Mouse (Mus musculus) layer of hippocampus, adult 9-11 months (tissue): ENCODE measurements around the gene Cyp4f37.
"Not testable (repeated sequence)": the region's sequence is repeated elsewhere in the genome, so short reads cannot be mapped to it uniquely, and the experiment has no call there.

Experiments used
- DNase-seq: peaks from one replicate; pipeline ENCODE4 v3.0.0; 2022

Gene Cyp4f37

GRCm38 (mm10) chr17:32621018-32621417, at the start of gene Cyp4f37:
Gene Cyp4f37, plus strand, starts transcription at chr17:32621309.
- DNase-seq, result not testable (repeated sequence)

GRCm38 (mm10) chr17:32573286-32573685, 47.8 kb upstream of the Cyp4f37 start:
- not testable (repeated sequence) for DNase-seq

DNA sequence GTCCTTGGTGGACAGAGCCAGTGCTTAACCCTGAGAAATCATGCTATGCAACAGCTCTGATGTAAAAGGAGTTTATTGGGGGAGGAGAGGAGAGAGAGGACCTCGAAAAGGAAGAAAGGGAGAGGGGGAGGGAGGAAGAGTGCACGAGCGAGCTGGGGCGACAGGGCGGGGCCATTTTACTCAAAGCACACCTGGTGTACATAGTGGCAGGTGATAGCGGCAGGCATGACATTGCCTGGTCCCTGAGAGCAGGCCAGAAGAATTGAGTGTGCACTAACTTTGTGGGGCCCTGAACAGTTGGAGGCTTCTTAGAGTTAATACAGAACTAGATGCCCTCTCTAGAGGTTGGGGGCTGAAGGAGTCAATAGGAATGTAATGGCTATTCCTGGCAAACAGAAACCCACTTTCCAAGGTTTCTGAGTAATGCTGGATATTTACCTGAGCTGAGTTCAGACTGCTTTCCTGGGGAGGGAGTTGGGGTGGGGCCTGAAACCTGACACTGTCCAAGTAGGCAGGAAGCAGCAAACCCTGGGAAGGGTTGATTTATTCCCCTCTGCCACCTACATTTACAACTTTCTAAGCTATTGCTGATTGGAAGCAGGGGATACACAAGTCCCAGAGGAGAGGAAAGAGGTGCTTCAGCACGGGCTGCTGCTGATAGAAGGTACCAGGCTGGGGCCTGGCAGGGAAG, 43.5 kb upstream of the Cyp4f37 start:
- no peak for DNase-seq

- no peak for DNase-seq
These were observed 24.6 kb upstream of the Cyp4f37 start for GRCm38 (mm10) chr17:32596494-32596893.

DNA sequence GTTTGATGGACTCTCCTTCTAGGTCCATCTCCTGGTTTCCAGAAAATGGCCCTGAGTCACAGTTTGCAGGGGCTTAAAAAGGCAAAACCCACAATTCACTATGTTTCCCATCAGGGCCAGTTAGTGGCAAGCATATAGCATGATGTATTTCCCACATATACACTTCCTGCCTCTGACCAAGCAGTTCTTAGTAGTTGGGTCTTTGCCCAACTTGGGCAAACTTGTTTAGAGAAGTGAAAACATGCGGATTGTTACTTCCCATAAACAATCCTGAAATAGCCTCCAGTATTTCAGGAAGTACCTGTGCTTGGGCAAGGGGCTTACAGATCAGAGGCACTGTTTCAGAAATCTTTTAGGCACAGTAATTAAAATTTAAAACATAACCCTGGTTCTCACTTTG, 13.1 kb upstream of the Cyp4f37 start:
- peak; percentile 27 for DNase-seq

GRCm38 (mm10) chr17:32610231-32610630, 10.9 kb upstream of the Cyp4f37 start:
- not testable (repeated sequence) for DNase-seq

DNA sequence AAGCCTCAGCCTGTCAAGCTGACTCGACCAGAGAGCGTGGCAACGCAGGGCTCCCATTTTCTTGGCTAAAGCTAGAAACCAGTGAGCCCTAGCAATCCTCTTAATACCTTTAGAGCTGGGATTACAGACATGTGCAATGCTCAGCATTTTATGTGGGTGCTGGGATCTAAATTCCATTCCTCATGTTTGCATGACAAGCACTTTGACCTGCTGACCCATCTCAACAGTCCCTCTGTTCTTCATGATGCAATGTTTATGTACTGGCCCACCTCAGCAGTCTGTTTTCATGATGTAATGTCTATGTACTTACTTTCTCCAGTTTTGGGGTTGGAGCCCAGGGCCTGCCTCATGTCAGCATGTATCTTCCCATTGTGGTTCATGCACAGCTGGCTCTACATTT, 10.2 kb upstream of the Cyp4f37 start:
- no peak for DNase-seq

GRCm38 (mm10) chr17:32612417-32612816, 8.7 kb upstream of the Cyp4f37 start:
- peak; percentile 10 for DNase-seq

DNA sequence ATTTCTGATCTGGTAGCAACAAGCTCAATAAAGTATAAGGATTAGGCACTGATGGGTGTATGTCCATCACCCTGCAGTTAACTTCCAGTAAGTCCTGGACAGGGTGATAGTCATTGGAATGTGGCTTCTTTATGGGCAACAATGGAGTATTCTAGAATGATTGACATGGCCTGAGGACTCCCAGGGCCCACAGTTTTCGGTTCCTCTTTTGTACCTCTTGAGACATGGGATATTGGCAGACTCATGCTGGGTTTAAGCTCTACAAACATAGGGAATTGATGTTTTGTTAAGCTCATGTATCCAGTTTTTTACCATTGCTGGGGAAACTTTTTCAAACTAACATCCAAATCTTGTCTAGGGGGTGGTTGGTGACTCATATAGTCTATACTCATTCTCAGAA, 3.9 kb upstream of the Cyp4f37 start:
- no peak for DNase-seq

DNA sequence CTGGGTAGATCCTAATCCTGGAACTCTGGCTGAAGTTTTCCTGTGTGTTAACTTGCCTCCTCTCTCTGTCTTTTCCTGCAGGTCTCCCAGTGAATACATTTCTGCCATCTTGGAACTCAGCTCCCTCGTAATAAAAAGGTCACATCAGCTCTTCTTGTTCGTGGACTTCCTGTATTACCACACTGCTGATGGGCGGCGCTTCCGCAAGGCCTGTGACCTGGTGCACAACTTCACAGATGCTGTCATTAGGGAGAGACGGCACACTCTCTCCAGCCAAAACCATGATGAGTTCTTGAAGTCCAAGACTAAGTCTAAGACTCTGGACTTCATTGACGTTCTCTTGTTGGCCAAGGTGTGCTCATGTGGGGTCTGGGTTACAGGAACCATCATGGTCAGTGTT, 8.6 kb downstream of the Cyp4f37 start:
- DNase-seq, result not testable (repeated sequence)

- DNase-seq, result no peak
These were observed 10.8 kb downstream of the Cyp4f37 start for GRCm38 (mm10) chr17:32631936-32632335.

- DNase-seq, result not testable (repeated sequence)
These were observed 13.3 kb downstream of the Cyp4f37 start for GRCm38 (mm10) chr17:32634242-32634971.

DNA sequence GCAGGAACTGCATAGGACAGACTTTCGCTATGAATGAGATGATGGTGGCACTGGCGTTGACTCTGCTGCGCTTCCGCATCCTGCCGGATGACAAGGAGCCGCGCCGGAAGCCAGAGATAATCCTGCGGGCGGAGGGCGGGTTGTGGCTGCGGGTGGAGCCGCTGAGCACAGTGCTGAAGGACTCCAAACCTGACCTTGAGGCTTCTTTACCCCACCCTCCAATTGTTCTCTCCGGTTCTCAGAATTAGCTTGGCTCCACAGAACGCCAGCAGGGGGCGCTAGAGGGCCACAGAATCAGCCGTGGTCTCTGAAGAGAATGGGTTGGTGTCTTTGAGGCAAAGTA, 13.8 kb downstream of the Cyp4f37 start:
- DNase-seq, result peak; percentile 60

- DNase-seq, result no peak
These were observed 15.2 kb downstream of the Cyp4f37 start for GRCm38 (mm10) chr17:32636341-32636740.

DNA sequence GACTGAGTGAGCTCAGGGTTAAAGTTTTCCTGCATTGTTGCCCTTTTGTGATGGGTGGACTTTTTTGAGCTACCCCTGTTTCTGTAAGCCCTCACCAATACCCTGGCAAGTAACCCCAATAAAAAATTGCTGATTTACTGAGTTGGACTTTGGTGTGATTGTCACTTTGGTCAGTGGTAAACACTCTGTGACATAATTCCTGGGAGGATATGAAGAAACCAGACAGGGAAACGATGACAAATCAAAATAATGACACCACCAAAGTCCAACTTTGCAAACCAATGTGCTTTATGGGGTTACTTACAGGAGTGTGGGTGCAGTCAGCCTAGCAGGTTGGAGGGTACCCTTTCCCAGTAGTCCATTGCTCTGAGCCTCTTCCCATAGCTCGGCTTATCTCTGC, 16.0 kb downstream of the Cyp4f37 start:
- DNase-seq, result no peak

DNA sequence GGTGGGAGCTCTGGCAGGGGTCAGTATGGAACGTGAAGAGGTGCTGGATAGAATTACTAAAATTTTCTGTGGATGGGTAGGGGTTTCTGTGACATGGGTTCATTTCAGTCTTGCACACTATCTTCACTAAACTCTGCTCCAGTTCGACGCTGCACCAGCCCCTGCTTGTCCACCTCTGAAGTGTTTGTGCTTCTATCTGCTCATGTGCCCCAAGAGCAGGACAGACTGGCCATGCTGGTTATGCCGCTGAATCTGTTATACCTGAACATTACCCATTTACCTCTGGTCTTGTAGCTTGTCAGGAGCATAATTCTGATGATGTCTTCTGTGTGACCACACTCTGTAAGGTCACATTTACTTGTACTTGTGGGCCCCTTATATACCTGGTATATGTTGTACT, 25.5 kb downstream of the Cyp4f37 start:
- DNase-seq, result no peak

DNA sequence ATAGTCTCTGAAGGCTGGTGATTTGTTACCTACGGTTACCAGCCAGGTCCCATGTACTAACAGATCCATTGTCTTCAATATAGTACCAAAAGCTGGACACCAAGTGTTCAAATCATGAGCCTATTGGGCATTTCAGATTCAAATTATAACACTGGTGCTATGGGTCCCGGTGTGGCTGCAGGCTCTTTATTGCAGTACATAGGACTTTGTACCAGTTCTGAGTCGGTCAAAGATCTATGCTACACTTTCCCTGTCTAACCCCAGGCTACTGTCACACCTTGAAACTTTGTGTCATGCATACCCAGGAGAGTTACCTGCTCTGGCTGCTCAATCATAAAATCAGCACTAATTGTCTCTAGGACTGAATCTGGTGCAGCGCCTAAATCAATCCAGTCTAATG, 32.8 kb downstream of the Cyp4f37 start:
- no peak for DNase-seq

DNA sequence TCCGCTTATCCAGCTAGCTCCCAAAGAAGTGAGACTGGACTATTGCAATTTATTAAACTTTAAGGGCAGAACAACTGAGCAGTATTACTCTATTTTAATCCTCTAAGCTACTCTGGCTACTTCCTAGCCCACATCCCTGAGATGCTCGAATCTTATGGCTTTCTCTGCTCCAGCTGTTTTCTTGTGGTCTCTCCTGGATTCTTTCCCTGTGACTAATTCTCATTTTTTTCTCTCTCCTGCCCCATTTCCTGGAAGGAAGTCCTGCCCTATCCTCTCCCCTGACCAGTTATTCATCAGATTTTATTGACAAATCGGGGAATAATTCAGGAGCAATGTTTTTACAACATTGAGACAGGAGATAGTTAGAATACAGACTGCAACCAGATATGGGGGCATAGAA, 35.9 kb downstream of the Cyp4f37 start:
- no peak for DNase-seq

- no peak for DNase-seq
These were observed 37.1 kb downstream of the Cyp4f37 start for GRCm38 (mm10) chr17:32658246-32658645.

DNA sequence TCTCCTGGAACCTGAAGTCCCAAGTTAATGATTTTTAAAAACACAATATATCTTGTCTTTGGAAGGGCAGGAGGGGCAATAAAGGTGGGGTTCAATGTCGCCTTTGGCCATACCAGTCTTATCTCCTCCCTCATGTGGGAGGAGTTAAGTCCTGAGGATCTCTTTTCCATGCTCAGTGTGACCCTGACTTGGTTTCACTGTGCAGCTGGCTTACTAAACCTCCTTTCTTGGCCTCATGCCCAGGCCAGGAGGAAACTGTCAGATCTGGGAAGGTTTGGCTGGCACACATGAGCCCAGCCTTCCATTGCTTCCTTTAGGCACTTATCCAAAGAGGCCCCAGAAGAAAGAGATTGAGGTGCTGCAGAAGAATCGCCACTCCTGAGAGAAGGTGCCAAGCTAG, 37.6 kb downstream of the Cyp4f37 start, which contains the start of gene Cyp4f40:
TSS of gene Cyp4f40 (plus strand) at position 189 of the 400 bp plus-strand sequence.
- DNase-seq, result no peak

DNA sequence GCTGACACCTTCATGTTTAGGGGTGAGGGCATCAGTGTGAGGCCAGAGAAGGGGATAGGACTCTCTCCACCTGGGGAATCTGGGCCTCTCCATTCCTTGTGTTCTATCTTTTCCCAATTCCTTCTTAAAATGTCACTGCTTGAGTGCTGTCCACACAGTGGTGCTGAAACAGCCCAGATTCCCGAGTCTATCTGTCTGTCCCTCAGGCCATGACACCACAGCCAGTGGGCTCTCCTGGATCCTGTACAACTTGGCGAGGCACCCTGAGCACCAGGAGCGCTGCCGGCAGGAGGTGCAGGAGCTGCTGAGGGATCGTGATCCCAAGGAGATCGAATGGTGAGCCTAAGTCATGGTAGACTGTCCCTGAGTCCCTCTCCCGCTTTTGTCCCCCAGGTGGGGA, 52.9 kb downstream of the Cyp4f37 start:
- DNase-seq, result no peak

GRCm38 (mm10) chr17:32676040-32676635, 55.0 kb downstream of the Cyp4f37 start:
- DNase-seq, result no peak

- no peak for DNase-seq
These were observed 59.3 kb downstream of the Cyp4f37 start for GRCm38 (mm10) chr17:32680404-32680803.
